Mouse (Mus musculus): ENCODE results near the gene Usp20.
A peak's percentile ranks its signal among the peaks of the same experiment; 100 is the strongest.

The Usp20 gene

DNA sequence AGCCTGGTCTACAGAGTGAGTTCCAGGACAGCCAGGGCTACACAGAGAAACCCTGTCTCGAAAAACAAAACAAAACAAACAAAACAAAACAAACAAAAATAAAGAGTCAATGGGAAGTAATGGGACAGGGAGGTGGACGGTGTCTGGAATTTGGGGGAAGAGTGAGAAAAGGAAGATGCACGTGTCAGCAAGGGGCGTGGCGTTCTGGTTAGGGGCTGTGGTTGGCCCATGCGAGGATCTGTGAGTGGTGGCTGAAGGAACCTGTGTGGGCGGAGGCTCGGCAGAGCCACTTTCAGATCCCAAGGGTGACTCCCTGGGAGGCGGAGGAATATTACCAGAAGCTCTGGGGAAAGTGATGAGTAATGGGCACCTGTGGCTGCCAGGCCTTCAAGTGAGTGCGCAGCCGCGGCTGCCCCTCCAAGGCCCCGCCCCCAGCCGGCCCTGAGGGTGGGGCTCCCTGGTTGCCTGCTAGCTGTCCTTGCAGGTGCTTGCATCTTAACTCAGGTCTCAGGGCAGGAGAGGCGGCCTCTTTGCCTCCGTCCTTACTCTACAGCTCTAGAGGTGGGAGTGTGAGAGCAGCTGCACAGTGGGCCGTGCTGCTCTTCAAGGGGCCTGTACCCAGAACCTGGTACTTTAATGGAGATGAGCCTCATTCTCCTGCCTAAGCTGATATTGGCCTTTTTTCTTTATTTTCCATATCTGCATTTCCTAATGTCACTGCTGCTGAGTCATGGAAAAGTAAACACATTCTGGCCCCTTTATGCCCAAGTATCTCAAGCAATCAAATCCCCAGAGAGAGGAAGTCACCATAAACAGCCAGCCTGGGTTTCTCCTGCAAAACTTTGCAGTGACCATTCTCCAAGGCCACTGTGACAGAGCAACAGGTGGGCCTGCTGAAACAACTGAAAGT lies 3.3 kb downstream of the Usp20 start:
- DNase-seq (ENCODE audit: extremely low read depth, insufficient read length, low spot score) = peak; percentile 95

DNA sequence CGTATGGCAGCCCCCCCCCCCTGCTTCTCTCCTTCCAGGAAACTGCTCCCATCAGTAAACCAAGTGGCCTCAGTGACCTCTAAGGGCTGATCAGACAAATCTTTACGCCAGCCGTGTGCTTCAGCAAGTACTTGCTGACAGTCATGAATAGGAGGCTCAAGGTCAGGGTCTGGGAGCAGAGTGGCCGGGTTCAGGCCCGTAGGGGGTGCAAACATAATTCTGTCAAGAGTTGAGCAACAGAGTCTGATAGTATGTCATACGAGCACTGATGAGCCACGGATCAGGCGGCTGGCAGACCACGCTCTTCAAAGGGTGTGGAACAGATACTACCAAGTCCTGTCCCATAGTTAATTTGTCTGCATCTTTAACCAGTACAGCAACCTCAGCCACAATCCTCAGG lies 8.1 kb downstream of the Usp20 start:
- DNase-seq (ENCODE audit: extremely low read depth, insufficient read length, low spot score) = no peak

GRCm38 (mm10) chr2:30994853-30995252 lies 12.8 kb downstream of the Usp20 start:
- DNase-seq (ENCODE audit: extremely low read depth, insufficient read length, low spot score) = no peak

DNA sequence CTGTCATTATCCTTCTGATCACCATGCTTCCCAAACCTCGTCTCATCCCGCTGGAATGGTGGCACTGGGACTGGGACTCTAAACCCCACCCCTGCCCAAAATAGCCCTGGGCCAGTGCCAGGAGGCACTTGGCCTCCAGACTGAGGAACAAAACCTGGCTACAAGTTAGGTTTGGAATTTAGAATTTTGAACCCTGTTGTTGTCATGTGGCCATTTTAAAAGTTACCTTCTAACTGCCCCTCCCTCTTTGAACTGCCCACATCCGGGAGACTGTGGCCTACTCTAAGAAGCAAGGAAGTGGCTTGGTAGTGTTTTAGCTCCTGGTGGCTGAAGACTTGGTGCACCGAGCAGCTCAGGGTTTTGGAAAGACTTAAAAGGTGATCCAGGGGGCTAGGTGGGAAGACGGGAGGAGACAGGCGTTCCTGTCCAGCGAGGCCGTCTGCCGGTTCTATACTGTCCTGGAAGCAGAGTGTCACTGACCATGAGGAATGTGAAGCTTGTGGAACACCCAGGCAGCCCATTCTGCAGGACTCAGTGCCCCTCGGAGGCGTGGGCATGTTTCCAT lies 13.4 kb downstream of the Usp20 start:
- DNase-seq (ENCODE audit: extremely low read depth, insufficient read length, low spot score) = peak; percentile 70

- no peak for DNase-seq (ENCODE audit: extremely low read depth, insufficient read length, low spot score)
Observed at GRCm38 (mm10) chr2:30998443-30999260, 16.6 kb downstream of the Usp20 start.

GRCm38 (mm10) chr2:31002857-31003256 lies 20.8 kb downstream of the Usp20 start:
- DNase-seq (ENCODE audit: extremely low read depth, insufficient read length, low spot score) = no peak

- no peak for DNase-seq (ENCODE audit: extremely low read depth, insufficient read length, low spot score)
Observed at GRCm38 (mm10) chr2:31005453-31005852, 23.4 kb downstream of the Usp20 start.

DNA sequence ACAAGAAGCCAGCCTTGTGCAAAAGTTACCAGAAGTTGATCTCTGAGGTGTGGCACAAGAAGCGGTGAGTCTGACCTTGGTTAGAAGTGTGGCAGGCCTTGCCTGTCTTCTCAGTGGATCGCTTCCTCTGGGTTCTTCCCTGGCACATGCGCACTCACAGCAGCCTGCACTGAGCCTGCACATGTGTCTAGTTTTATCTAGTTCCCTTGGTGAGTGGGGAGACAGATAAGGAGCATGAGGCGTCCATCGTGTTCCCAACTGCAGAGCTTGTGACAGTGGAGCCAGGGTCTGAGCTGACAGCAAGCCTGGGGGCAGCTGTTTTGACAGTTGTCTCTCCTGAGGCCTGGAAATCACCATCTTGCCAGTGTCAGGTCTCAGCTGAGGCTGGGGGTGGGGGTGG lies 24.4 kb downstream of the Usp20 start:
- DNase-seq (ENCODE audit: extremely low read depth, insufficient read length, low spot score) = no peak

DNA sequence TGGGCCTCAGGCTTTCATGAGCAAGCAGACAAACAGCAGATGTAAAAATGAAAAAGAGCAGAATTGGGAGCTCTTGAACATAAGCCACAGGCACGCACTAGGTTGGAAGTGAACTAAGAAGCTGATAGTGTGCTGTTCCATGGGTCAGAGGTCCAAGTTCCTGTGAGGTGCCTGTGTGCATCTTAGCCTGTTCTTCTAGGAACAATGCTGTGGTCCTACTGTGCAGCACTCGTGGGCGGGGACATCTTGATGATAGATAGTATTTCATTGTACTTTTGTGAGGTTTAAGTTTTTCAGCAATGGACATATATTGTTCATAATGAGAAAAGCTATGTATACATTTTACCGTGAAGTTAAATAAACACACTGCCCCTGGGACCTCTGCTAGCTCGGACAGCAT lies 25.1 kb downstream of the Usp20 start:
- DNase-seq (ENCODE audit: extremely low read depth, insufficient read length, low spot score) = no peak

DNA sequence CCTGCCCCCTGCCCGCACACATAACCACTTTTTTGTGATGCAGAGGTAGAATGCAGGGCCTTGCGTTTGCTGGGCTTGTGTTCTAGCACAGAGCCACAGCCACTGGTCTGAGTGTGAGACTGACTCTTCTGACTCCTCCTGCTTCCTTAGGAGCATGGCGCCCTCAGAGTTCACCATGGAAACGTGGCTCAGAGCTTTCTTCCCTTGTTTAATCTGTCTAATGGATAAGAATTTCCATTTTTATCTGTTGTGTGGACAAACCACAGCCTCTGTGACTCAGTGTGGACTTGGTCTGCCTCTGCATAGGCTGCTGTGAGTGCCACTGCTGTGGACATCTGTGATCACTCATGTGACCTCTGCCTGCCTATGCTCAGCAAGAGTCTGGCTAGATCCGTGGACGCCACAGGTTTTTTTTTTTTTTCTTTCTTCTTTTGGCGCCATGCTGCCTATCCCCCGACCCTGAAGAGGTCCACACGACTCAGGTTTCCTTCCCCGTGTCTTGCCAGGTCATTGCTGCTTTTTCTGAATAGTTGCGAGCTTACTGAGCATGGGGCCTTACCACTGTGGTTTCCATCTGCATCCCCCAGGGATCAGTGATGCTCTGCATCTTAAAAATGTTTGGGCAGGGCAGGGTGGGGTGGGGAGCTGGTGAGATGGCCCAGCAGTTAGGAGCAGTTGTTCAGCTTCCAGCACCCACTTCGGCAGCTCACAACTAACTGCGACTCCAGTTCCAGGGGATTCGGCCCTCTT lies 31.5 kb downstream of the Usp20 start:
- peak; percentile 78 for DNase-seq (ENCODE audit: extremely low read depth, insufficient read length, low spot score)

GRCm38 (mm10) chr2:31017625-31018317 lies 35.7 kb downstream of the Usp20 start:
- no peak for DNase-seq (ENCODE audit: extremely low read depth, insufficient read length, low spot score)

DNA sequence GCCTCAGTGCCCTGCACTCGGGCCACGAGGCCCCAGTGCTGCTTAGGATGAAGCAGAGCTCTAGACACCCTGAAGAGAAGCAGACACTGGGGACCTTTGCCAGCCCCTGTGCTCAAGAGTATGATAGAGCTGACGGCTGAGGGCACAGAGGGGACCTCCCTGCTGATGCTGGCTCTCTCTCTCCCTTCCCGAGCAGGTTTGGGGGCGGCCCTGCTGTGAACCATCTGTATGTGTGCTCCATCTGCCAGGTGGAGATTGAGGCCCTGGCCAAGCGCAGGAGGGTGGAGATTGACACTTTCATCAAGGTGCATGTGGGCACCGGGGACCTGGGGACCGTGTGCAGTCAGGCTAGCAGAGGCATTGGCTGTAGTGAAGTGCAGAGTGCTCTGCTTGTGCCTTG lies 36.4 kb downstream of the Usp20 start:
- DNase-seq (ENCODE audit: extremely low read depth, insufficient read length, low spot score) = no peak

- no peak for DNase-seq (ENCODE audit: extremely low read depth, insufficient read length, low spot score)
Observed at GRCm38 (mm10) chr2:31019011-31019410, 36.9 kb downstream of the Usp20 start.

DNA sequence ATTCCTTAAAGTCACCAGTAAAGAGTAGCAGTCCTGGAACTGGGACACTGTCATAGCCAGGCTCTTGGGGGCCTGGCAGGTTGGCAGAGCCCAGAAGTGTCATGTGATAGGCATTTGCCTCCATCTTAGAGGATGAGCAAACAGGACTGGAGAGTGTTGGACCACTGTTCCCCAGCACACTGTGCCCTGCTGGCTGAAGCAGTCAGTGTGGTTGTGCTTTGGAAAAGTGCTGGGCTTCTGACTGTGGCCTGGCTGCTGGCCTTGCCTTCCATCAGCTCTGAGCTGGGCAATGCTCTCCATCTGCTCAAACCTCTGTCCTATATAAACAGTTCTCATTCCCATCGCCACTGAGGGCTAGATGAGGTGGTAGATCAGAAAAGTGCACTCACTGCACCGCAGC lies 38.1 kb downstream of the Usp20 start:
- no peak for DNase-seq (ENCODE audit: extremely low read depth, insufficient read length, low spot score)

DNA sequence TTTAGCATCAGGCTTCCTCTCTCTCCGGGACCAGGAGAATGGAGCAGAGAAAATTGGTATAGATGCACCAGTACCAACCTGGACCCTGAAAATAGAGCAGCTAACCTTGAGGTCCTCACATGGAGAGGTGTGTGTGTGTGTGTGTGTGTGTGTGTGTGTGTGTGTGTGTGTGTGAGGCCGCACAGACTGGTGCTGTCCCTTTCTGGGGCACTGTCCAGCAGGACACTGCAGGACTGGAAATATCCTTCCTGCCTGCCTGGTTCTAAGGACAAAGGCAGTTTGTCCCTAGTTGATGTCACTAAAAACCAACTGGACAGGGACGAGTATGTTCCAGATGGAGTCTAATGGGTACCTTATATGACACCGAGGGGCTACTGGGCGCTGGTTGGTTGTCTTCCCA lies 41.9 kb downstream of the Usp20 start:
- no peak for DNase-seq (ENCODE audit: extremely low read depth, insufficient read length, low spot score)

- DNase-seq (ENCODE audit: extremely low read depth, insufficient read length, low spot score) = peak; percentile 43
Observed at GRCm38 (mm10) chr2:31024618-31025370, 42.7 kb downstream of the Usp20 start.

DNA sequence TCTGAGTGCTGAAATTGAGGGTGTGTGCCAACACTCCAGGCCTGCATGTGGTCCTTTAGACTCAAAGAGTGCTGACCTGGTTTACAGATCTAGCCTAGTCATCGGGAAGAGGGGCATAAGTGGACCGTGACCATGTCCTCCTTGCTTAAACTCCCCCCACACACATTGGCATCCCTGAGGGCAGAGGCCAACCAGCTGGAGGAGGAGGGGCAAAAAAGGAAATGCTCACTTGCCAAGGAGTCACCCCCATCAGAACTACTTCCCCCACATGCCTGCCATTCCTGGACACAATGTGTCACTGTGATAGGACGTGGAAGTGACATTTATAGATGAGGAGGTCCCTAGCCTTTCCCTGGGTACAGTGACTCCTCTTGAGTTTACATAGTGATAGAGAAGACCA lies 43.4 kb downstream of the Usp20 start:
- DNase-seq (ENCODE audit: extremely low read depth, insufficient read length, low spot score) = no peak

DNA sequence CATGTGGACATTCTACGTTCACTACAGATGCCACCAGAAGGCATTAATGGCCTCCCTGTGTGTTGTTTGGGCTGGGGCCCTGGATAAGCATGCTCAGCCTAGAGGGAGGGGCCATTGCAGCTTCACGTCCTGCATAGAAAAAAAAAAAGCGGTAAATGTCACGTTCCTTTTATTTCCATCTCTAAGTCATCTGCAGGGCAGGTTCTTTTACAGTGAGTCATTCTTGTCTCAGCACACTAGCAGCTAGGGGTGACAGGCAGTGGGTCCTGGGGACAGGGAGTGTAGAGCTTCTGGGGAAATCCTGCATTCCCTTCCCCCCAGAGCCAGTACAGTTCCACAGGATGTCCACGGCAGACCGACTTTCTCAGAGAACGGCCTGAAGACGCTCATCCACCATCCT lies 44.6 kb downstream of the Usp20 start:
- DNase-seq (ENCODE audit: extremely low read depth, insufficient read length, low spot score) = peak; percentile 43

DNA sequence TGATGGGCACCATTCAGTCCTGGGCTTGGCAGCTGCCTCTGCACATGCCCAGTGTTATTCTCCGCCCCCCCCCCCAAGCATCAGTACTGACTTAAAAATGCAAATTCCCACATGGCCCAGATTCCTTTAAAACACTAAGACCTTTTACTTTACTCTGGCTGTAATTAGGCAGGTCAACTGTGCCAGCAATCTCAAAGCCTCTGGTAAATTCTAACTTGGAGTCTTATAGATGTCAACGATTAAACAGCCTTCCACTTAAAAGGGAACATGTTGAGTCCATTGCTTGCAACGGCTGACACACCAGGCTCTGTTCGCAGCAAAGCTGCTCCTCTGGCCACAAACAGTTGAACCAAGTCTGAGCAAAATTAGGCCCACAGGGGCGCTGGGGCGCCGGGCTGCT lies 49.9 kb downstream of the Usp20 start:
- no peak for DNase-seq (ENCODE audit: extremely low read depth, insufficient read length, low spot score)

Measured in 3134 (cell line).